Mouse (Mus musculus) bone marrow macrophage, adult 2 months (primary cell): Measurements from ENCODE around the gene Dnaic2.

Experiments
- CTCF ChIP-seq: IDR thresholded peaks from 2 replicates; pipeline ENCODE4 v1.5.1; 2012; ENCODE audit warnings: low read depth, mild to moderate bottlenecking, low read length, moderate library complexity
- POLR2A ChIP-seq: IDR thresholded peaks from 2 replicates; pipeline ENCODE4 v1.6.1; 2012; ENCODE audit warnings: mild to moderate bottlenecking, low read depth, low read length, borderline replicate concordance

DNA sequence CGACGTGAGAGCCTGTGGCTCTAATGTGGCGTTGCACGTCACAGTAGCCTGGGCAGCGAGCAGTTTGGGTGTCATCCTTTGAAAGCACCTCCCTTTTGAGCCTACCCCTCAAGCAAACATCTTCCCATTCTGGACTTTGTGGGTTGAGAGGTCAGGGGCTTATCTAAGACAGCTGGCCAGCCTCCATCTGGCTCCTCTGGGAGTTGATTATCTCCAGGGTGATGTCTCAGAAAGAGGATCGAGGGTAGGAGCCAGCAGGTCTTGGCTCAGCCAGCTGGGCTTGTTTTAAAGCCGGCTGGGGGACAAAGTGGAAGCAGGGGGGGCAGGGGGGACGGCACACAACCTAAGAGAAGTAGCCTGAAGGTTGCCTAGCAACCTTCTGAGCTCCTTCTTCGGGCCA is 52.9 kb downstream of the Dnaic2 start:
- TF ChIP-seq CTCF (no peak), POLR2A (no peak)
